Mouse (Mus musculus): ENCODE results near the gene Map2k6.
A peak's percentile ranks its signal among the peaks of the same experiment; 100 is the strongest.

Gene Map2k6

DNA sequence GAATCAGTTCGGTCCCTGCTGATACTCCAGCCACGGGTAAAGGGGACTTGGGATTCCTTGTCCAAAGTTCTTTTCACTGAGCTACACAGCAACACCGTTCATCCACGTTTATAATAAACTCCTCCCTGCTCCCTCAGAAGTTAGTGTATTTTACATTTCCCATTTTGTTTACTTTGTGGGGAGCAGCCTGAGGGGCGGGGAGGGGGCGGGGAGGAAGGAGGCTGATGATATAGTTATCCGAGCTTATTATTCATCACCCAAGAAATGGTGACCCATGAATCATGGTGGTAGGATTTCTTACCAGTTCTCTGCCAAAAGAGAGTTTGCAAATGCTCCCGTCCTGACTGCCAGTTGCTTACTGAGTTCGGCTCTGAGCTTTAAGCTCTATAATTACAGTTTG is 6.7 kb downstream of the Map2k6 start:
- DNase-seq (ENCODE audit: low spot score): no peak

DNA sequence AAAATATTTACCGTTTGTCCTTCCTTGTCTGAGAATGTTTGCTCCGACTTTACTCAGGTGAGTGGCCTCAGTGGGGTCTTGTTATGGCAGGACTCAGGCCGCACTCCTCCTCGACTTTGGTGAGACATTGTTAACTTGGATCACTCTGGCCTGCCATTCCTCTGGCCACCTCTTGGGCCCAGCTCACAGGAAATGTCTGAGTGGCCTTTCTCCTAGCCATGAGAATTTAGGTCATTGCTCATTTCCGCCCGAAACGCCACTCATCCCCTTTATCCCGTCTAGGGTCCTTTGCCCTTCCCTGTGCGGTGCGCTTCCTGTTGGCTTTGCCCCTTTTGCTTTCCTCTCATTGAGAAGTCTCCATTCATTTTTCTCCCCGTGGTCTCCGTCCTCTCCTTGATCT is 10.2 kb downstream of the Map2k6 start:
- DNase-seq (ENCODE audit: low spot score): no peak

DNA sequence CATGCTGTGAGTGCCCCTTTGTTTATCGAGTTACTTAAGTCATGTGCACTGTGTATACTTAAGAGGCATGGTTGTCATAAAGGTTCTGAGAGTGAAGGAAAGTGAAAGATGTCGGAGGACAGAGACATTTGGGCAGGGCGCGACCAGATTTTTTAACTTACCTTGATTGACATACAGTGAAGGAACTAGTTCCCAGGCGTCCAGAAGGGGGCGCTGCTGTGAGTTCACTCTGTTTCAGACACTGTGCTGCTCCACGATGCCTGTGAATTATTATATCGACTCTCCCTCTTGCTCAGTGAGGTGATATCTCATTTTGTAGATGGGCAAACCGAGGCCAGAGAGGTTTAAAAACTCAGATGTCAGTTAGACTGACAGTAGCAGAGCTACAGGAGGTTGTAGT is 10.9 kb downstream of the Map2k6 start:
- peak; percentile 33 for DNase-seq (ENCODE audit: low spot score)

DNA sequence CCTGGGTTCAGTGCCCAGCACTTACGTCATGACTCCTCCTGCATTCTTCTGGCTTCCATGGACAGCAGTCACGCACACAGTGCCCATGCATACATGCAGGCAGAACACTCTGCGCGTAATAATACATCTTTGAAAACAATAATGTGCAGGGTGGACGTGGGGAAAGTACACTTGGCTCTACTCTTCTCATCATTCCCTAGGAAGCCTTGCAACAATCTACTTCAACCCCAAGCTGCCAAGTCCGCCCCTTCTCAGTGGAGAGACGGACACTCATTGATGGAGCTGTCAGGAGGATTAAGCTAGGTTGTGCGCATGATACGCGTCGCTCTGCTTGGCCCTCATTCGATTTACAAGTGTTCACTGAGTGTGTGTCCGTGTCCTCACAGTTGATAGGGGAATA is 12.7 kb downstream of the Map2k6 start:
- DNase-seq (ENCODE audit: low spot score): no peak

DNA sequence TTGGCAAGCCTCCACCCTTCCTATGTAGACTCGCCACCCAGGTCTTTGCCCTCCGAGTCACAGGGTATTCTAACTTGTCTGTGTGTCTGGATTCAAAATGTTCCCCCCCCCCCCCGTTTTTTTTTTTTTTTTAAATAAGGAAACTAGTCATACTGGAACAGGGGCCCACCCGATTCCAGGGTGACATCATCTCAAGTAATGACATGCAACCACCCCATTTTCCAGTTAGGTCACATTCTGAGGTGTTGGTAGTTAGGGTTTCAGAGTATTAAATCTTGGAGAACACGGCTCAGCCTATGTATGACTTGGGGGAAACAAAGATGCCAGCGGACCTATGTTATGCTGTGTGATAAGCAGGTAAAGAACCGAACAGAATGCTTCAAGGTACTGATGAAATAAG is 15.3 kb downstream of the Map2k6 start:
- no peak for DNase-seq (ENCODE audit: low spot score)

DNA sequence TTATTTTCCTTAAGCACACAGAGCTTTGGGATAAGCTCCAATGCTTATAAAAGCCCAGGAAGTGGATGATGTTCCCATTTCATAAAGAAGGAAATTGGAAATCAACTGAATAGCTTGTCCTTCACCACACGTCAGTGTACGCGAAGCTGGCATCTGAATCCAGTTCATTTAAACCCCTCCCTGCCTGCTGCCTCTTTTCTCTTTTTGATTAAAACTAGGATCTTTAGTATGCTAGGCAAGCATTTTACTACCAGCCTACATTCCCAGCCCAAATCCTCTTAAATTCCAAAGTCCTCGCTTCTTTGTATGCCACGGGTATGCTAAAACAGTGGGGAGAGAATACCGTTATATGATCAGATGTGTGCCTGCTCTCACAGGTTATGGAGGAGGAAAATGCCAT is 17.8 kb downstream of the Map2k6 start:
- no peak for DNase-seq (ENCODE audit: low spot score)

DNA sequence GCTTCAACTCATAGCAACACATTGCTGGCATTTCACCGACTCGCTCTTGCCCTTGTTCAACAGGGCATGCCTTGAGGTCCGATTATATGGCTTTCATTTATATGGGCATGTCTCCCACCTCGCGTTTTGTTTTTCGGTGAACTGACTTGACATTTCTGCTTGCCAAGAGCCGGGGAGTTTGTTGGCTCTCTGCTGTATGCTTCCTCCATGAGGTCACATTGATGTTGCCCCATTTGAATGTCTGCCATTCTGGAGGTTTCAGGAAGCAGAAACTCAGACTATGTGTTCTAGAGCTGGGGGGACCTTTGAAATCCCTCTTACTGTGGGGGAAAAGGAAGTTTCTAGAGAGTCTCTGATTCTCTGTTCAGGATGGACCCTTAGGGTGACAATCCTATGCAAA is 21.5 kb downstream of the Map2k6 start:
- DNase-seq (ENCODE audit: low spot score): no peak

DNA sequence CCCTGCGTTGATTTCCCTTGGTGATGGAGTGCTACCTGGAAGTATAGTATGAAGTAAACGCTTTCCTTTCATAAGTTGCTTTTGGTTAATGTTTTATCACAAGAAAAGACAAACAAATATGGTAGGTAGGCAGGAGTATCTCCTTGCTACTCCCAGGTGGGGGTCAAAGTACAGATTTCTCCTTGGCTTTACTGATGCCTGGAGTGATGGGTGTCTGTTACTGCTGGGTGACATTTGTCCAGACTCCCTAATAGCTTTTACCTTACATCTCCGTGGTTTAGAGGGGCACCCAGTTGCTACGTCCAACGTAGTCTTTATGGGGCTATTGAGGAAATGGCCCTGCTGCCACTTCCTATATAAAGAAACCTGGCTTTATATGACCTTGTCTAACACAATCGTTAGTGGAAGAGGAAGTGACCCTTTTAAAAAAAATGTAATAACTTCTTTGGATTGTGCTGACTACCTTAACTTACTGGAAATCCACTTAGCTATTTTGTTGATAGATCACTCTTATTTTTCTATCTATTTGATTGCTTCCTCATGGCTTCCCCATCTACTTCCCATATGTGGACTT is 27.7 kb downstream of the Map2k6 start:
- DNase-seq (ENCODE audit: low spot score): no peak

DNA sequence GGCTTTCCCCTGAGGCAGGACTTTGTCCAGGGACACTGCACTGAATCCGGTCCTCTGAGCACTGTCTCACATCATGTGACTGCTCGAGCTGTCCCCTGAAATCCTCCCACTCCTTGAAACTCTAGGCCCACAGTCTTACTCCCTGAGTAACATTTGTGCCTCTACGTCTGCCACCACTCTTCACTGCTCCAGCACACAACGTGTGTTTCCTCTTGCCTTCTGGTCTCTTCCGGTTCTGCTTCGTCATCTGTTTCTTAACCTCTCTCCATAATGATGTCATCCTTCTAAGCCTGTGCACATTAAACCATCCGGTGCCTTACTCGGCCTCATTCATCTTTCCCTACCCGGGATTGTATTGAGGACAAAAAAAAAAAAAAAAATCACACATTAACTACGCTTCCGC is 28.2 kb downstream of the Map2k6 start:
- no peak for DNase-seq (ENCODE audit: low spot score)

DNA sequence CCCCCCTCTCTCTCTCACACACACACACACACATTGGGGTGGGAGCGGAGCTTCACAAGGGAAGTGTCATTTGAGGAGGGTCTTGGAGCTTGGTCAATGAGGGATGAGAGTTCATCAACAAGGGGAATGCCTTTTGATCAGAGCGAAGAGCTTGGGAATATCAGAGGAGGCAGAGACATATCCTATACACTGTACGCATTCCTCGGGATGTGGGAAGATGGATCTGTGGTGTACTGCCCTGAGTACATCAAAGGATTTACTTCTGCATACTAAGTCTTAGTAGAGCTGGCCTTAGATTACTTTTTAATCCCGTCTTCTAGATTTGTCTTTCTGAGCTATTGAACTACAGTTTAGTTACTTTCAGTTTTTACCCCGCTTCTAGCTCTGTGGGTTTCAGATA is 30.1 kb downstream of the Map2k6 start:
- no peak for DNase-seq (ENCODE audit: low spot score)

DNA sequence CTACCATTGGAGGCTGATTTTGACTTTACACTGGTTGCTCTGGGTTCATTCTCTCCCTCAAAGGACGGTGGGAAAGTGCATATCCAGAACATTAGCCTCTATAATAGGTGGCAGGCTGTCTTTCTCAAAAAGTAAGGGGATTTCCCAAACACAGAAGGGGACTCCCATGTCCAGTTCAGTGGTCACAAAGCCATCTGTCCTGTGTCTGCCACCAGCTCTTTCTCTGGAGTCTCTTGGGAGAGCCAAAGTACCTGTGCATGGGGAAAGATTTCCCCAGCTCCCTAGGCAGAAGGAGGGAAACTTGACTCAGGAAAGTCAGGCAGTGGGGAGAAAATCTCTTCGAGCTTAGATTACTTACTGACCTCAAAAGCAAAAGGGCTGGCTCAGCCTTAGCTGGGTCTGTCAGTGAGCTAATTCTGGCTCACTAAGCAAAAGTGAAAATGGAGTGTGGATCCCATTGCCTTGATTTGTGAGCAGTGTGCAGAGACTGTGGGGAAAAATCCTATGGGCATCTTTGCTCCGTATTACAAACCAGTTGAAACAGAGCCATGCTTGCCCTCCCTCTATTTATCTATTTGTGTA is 31.0 kb downstream of the Map2k6 start:
- no peak for DNase-seq (ENCODE audit: low spot score)

DNA sequence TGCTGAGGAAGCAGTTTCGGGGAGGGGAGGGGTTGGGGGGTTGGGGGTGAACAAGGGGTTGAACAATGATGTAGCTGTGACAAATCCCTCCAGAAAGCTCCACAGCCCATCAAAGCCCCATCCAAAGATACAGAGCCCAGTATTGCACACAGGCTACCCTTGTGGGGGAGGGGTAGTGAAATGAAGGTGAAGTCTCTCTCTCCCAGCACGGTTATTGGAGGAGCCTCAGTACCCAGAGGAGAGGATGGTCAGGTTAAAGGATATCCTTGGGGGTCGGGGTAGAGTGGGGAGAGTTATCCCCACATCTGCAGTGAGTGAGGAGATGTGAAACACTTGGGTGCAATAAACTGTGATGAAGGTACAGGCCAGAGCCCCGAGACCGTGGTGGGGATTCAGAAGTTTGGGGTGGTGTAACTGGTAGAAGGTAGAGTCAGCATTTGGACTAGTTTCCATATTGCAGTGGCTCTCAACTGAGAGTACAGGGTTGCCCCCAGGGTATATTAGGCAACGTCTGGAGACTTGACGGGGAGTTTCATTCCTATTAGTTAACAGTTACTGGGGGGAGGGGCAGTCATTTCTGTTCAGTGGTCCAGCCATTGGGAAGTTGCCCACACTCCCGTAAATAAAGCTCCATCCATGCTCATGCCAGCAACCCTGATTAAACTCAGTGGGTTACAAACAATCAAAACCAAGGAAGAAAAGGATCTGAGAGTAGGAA is 37.1 kb downstream of the Map2k6 start:
- DNase-seq (ENCODE audit: low spot score): no peak

DNA sequence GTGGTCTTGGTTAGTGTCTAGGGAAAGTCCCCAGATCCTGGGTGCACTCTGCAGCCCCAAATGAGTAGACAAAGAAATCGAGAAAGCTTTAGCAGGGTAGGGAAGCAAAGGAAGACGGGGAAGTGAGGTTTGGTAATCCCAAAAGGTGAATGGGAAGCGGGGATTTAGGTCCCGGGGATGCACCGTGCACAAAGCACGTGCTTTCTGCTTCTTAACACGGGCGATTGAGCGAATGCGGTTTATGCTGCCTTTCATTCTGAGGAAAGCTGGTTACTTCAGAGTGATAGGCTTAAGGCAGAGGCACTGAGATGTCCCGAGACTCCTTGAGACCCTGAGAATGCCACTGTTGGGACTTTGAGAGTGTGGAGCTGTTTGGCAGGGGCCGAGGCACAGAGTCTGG is 38.1 kb downstream of the Map2k6 start:
- no peak for DNase-seq (ENCODE audit: low spot score)

DNA sequence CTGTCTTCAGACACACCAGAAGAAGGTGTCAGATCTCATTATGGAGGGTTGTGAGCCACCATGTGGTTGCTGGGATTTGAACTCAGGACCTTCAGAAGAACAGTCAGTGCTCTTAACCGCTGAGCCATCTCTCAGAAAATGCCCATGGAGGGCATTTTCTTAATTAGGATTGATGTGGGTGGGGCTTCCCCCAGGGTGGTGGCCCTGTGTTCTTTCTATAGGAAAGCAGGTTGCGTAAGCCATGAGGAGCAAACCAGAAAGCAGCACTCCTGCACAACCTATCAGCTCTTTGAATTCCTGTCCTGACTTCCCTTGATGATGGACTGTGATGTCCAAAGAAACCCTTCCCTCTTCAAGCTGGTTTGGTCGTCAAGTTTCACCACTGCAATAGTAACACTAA is 39.2 kb downstream of the Map2k6 start:
- DNase-seq (ENCODE audit: low spot score): no peak

DNA sequence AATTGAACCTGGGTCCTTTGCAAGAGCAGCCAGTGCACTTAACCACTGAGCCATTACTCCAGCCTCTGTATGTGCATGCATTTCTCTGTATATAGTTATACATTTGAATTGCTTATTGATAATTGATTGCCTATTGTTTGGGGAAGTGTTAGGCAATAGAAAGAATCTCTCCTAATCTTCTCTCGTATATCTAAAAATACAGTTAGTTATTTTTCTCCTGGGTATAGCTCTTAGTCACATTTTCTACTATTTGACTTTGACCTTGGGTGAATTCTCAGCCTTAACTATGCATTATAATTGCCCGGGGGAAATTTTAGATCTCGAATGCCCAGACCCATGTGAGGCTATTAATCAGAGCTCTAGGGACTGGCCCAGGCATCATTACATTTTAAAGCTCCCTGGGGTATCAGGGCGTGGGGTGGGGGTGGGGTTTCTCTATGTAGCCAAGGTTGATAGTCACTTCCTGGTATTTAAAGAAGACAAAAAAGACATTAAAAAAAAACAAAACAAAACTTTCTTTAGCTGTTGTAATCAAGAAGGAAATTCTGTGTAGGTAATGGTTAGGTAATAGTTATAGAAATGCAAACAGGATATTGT is 39.9 kb downstream of the Map2k6 start:
- no peak for DNase-seq (ENCODE audit: low spot score)

DNA sequence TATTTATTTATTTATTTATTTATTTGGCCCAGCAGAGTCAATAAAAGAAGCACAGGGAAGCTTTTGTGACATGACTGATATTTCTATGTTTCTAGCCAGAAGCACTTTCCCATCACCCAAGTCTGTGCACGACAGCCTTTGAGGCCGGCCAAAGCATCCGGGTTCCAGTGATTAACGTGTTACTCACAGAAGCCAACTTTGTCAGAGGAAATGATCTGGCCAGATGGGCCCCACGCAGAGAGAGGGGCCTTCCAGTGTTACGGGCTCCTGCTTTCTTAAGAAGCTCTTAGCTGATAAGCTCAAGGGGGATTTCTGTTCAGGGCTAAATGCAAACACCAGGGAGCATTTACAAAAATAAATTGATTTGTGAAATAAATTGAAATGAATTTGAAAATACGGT is 40.4 kb downstream of the Map2k6 start:
- no peak for DNase-seq (ENCODE audit: low spot score)

DNA sequence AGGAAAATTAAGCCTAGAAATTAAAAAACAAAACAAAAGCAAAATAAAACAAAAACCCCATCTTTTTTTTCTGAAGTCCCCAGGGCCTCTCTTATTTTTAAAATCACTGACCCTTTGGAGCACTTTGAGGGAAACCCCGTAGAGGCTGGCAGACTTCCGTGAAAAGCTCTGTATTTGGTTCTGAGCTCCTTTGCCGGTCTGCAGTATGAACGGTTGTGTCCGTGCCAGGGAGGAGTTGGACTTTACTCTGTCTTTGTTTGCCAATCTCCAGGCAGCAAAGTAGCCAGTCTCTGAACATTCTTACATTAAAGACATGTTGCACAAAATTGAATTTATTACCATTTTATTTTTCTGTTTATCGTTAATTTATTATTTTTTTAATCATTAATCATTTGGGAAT is 45.7 kb downstream of the Map2k6 start:
- no peak for DNase-seq (ENCODE audit: low spot score)

DNA sequence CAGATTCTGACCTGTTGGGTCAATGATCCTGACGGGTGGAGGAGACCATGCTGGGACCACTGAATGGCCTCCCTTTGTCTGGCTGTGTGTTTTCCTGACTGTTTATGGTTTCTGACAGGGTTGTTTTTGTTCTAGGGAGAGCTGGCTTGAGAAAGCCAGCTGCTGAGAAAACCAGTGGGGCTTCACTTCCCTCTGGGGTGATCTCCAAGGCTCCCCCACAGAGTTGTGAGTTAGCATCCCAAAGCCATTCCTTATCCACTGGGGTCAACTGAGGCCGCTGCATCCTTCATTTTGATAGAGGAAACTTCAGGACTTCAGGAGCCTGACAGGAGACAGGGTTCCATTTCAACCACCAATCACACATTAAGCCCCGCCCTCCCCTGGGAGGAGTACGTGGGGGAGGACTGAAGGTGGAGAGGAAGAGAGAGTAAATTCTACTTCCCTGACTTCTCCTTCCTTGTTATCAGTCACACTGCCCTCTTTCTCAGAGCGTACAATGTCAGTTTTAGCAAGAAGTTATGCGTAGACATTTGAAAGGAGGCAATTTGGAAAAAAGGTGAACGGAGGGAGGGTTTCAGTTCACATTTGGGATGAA is 49.3 kb downstream of the Map2k6 start:
- DNase-seq (ENCODE audit: low spot score): no peak

DNA sequence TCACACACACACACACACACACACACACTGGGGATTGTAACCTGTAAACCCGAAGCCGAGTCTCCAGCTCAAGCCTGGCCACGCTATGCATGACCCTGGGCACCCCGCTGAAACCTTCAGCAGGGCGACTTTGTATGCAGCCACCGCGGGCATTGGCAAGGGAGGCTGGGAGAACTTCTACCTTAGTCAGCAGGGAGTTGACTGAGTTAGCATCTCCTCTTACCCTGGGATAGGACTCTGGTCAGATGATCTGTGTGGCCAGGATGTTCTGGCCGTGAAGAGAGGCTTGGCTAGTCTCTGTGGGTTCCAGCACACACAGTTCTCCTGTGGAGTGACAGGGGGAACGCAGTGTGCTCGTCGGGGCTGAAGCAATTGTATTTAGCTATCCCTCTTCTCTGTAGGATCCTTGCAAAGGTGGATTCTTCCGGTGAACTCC is 49.8 kb downstream of the Map2k6 start:
- DNase-seq (ENCODE audit: low spot score): peak; percentile 36

DNA sequence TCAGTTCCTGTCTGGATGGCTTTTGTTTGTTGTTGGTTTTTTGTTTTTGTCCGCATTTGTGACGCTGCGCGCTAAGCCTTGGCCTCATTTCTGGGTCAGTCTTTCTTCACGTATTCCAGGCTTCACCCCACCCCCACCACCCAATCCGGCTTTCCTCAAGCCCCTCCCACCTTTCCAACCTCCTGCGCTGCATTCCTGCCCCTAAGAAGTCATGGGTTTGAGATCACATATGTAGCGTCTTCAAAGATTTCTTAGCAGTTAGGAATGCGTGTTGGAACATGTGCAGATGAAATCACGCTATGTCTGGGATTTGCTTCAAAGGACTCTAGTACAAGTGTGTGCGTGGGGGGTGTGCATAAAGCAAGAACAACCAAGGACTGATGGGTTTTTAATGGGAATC is 50.3 kb downstream of the Map2k6 start:
- DNase-seq (ENCODE audit: low spot score): no peak

DNA sequence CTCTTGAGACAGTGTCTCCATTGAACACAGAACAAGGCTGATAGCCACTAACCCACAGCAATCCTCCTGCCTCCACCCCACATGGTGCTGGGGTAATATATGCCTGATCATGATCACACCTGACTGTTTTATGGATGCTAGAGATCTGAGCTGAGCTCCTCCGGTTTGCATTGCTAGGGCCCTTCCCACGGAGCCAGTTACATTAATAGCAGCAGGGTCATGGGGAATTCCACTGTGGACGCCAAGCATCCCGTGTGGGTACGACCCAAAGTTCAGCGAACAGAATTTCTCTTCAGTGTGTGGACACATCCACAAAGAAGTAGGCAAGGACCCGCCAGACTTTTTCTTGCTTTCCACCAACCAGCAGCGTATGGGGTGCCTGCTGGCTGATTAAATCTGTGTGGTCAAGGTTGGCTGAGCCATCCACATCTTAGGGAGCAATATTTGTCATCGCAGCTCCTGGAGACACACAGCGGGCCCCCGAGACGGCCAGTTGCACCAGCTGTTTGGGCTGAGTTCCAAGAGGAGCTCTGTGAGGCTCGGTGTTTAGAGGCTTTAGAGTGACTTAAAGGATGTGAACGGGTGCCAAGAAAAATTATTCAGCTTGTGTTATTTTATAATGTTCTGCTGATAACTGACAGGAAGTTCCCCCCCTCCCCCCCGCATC is 51.3 kb downstream of the Map2k6 start:
- DNase-seq (ENCODE audit: low spot score): no peak

DNA sequence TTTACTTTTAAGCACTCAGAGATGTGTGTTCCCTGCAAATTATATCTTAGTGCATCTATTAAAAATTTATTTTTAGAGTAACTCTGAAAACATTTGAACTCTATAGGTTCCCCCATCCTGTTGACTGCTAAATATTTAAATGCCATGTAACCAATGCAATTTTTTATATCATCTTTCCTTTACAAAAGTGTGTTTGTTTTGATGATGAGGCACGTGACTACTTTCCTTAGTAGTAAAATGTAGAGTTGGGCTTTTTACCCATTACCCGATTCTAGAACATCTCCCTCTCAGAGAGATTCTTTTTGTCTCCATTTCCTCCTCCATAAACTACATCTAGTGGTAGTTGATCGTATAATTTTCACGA is 51.8 kb downstream of the Map2k6 start:
- DNase-seq (ENCODE audit: low spot score): no peak

DNA sequence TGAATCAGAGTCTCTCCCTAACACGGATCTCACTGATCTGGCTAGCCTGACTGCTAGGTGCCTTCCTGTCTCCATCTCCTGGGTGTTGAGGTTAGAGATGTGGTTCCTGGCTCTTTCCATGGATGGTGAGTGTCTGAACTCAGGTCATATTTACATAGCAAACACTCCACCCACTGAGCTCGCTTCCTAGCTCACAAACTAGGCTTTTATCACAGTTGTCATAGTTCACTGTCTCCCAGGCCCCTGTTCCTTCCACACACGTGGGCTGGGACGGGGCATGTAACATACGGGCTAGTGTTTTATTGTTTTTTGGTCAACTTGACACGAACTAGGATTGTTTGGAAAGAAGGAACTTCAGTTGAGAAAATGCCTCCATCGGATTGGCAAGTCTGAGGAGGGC is 52.7 kb downstream of the Map2k6 start:
- DNase-seq (ENCODE audit: low spot score): no peak
